Mouse (Mus musculus) limb, embryonic 11.5 days (tissue): ENCODE data around the gene Jazf1. TPM values are rescaled to one million over a fixed set of nuclear protein-coding genes. Genes with fewer than 3 reads are reported as not detected.

Source experiments
- ATAC-seq: fragments of 200-750 bp; cut with Nextera tagmentation; 2 replicates; pipeline ENCODE4 v1.8.0; 2017; ENCODE audit warnings: low read depth; ENCODE audit not compliant: insufficient number of reproducible peaks, low FRiP score, low TSS enrichment
- DNase-seq: peaks from one replicate; pipeline ENCODE4 v3.0.0-alpha.2; 2015; ENCODE audit warnings: low spot score
- H3K27ac ChIP-seq: fragments of 300-500 bp; sonication (generic); replicated peaks from 2 replicates; pipeline ENCODE4 v1.5.1; 2014; ENCODE audit warnings: low read depth, mild to moderate bottlenecking, low read length
- H3K27me3 ChIP-seq: fragments of 300-500 bp; sonication (generic); 2 replicates; pipeline ENCODE4 v1.6.1; 2014; ENCODE audit warnings: mild to moderate bottlenecking, low read length, mixed read lengths; ENCODE audit not compliant: control insufficient read depth, insufficient read depth
- H3K36me3 ChIP-seq: fragments of 300-500 bp; sonication (generic); 2 replicates; pipeline ENCODE4 v1.6.1; 2014; ENCODE audit warnings: mild to moderate bottlenecking, low read length, moderate library complexity, mixed read lengths; ENCODE audit not compliant: control insufficient read depth, insufficient read depth
- H3K4me1 ChIP-seq: fragments of 300-500 bp; sonication (generic); 2 replicates; pipeline ENCODE4 v1.6.1; 2014; ENCODE audit warnings: low read length, mixed read lengths; ENCODE audit not compliant: control insufficient read depth, insufficient read depth
- H3K4me2 ChIP-seq: fragments of 300-500 bp; sonication (generic); 2 replicates; pipeline ENCODE4 v1.6.1; 2014; ENCODE audit warnings: low read depth, mild to moderate bottlenecking, moderate library complexity; ENCODE audit not compliant: severe bottlenecking
- H3K4me3 ChIP-seq: fragments of 300-500 bp; sonication (generic); 2 replicates; pipeline ENCODE4 v1.5.1; 2014; ENCODE audit warnings: low read depth, low read length
- H3K9ac ChIP-seq: fragments of 300-500 bp; sonication (generic); 2 replicates; pipeline ENCODE4 v1.6.1; 2014; ENCODE audit warnings: mild to moderate bottlenecking, low read length
- H3K9me3 ChIP-seq: fragments of 300-500 bp; sonication (generic); 2 replicates; pipeline ENCODE4 v1.6.1; 2016; ENCODE audit warnings: low read length; ENCODE audit not compliant: control insufficient read depth
- WGBS: fragments of 180-500 bp; shearing (Covaris S2); extraction: QIAGEN DNeasy Blood & Tissue Kit; methylation state at CpG from one replicate; pipeline ENCODE4 v1.1.7; 2014; 5-methylcytosine and 5-hydroxymethylcytosine counted together
- polyA plus RNA-seq: library from polyadenylated mRNA; unstranded; fragments of >200 nt; fragmentation: Nextera tagmentation; extraction: Ambion mirVana; gene quantifications from 2 replicates; pipeline ENCODE4 v1.2.1, GENCODE M21; 2014

Jazf1 gene
- polyA plus RNA-seq, 1 experiment from 2014 or later = 6.5 TPM

DNA sequence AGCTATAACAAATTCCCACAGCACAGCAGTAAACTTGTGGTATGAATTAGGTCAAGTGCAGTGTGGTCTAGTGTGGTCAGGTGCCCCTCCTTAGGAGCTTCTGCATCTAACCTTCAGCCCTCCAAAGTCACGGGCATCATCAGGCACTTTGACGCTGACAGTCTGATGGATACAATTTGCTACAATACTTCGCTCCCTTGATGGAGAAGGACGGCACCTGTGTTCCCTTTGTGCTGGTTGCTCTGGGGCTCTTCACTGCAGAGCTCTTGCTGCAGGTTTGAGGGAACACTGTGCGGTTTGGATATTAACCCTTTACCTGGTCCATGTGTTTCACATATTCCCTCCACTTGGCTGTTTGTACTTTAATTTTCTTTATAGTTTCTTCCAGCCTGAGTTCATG is 126.3 kb downstream of the Jazf1 start:
- H3K4me1 ChIP-seq = peaks cover 22% of the 10 kb centered on the region
- H3K9me3 ChIP-seq = no peaks in the 10 kb centered on the region
- ATAC-seq (no peak), DNase-seq (no peak)
- no peak overlapping the region for H3K4me2 ChIP-seq
- H3K4me3 ChIP-seq = no peak overlapping the region
- no peaks in the 10 kb centered on the region for H3K36me3 ChIP-seq
- no peak overlapping the region; the same call in 1 of the 2 replicates for H3K27ac ChIP-seq
- 49% methylated on average over 5 of the region's 5 CpGs for WGBS
- H3K9ac ChIP-seq = no peak overlapping the region
- no peaks in the 10 kb centered on the region for H3K27me3 ChIP-seq

DNA sequence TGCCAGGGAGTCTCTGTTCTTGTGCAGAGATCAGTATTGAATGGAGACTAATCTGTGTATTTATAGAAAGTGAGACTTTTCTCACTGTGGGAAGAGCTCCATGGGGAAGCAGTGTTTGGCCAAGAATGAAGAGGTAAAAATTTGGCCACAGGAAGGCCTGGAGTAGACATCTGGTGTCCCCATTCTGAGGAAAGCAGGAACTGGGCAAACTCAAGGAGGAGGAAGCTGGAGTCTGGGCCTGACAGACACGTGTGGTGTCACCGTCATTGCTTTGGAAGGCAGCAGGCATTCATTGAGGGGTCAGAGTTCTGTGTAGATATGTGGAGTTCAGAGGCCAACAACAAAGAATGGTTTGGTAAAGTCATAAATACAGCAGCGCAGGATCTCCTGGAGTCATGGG is 130.5 kb downstream of the Jazf1 start:
- Histone ChIP-seq H3K27ac (no peak overlapping the region), H3K4me3 (no peak overlapping the region), H3K36me3 (no peaks in the 10 kb centered on the region), H3K4me2 (no peak overlapping the region), H3K9me3 (no peaks in the 10 kb centered on the region), H3K27me3 (no peaks in the 10 kb centered on the region), H3K9ac (no peak overlapping the region), H3K4me1 (peaks cover 19% of the 10 kb centered on the region)
- 62% methylated on average over 3 of the region's 3 CpGs for WGBS
- no peak for ATAC-seq
- no peak for DNase-seq

DNA sequence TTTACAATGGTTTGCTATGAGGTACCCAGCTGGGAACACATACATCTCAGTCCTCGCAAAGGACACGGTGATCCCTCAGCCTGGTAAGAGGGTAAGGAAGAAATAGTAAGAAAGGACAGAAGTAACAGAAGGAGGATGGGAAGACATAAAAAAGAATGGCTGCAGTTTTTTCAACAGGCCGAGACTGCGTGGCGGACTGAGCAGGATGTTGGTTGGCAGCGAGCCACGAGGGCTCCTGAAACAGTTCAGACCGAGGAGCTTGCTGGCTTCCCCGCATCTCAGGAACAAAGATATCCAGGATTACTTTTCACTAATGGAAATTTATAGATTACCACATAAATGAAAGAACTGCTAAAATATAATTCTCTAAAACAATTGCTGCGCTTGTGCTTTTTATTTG is 131.4 kb downstream of the Jazf1 start:
- H3K4me1 ChIP-seq = peaks cover 23% of the 10 kb centered on the region
- H3K9me3 ChIP-seq = no peaks in the 10 kb centered on the region
- no peak overlapping the region for H3K27ac ChIP-seq
- ATAC-seq = no peak
- 69% methylated on average over 10 of the region's 10 CpGs for WGBS
- H3K36me3 ChIP-seq = no peaks in the 10 kb centered on the region
- no peak overlapping the region for H3K4me3 ChIP-seq
- DNase-seq = no peak
- no peak overlapping the region for H3K4me2 ChIP-seq
- no peaks in the 10 kb centered on the region for H3K27me3 ChIP-seq
- no peak overlapping the region for H3K9ac ChIP-seq

DNA sequence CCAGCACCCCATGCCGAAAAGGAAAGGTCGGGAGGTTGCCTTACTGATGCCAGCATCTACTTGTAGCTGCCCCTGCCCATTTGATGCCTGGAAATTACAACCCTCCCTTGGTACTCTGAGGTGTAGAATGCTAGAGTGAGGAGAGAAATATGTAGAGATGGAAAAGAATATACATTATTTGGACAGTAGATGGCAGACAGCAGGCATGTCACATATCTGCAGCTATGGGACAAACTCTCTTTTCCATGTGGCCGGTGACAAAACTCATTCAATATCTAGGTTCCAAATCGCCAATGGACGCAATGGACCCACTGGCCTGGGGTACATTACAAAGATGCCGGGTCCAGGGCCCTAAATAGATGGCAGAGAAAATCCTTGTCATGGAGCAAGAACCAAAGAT is 134.4 kb downstream of the Jazf1 start:
- H3K4me1 ChIP-seq = peaks cover 9% of the 10 kb centered on the region
- 91% methylated on average over 6 of the region's 6 CpGs for WGBS
- H3K4me3 ChIP-seq = no peak overlapping the region
- ATAC-seq (no peak), DNase-seq (no peak)
- H3K36me3 ChIP-seq = no peaks in the 10 kb centered on the region
- H3K9me3 ChIP-seq = no peaks in the 10 kb centered on the region
- H3K4me2 ChIP-seq = no peak overlapping the region
- no peaks in the 10 kb centered on the region for H3K27me3 ChIP-seq
- no peak overlapping the region for H3K9ac ChIP-seq
- H3K27ac ChIP-seq = no peak overlapping the region

DNA sequence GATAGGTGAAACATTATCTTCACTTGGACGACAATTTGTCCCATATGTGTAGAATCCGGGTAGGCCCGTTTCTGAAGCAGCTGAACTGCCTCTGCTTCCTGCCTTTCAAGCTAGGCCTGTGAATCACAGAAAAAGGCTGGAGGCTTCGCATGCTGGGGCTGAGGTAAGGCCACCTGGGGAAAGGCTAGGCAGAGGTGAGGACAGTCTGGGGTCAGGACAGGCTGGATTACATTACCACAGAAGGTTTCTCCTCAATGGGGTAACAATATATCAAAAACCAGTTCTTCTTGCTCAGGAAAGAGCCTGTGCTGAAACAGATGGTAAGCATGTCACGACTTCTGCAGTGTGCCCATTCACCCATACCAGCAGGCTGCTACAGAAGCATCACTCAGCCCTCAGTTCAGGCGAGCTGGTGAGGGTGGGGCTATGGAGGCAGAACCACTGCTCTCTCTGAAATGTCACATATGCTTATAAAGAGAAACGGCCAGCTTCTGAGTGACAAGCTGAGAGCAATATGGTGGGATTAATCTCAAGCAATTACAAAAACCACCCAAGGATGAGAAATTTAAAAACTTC is 135.7 kb downstream of the Jazf1 start:
- 21% methylated on average over 7 of the region's 7 CpGs for WGBS
- no peak overlapping the region for H3K27ac ChIP-seq
- ATAC-seq = no peak

DNA sequence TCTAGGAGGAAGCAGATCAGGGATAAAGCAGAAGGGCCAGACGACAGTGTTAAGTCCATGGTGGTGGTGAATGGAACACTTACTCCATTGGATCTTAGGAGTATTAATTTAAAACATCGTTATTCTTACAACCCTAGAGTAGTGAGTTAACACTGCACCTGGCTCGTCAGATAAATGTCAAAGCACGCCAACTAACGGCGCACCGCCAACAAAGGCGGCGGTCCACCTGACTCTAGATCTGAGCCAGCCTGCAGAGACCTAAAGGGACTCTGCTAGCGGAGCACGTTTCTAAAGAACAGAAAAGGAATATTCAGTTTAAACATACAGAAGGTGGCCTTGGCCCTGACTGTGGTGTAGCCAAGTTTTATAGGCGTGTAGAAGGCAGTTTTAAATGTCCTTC is 139.1 kb downstream of the Jazf1 start:
- H3K4me1 ChIP-seq = peaks cover 15% of the 10 kb centered on the region
- H3K4me3 ChIP-seq = no peak overlapping the region
- no peaks in the 10 kb centered on the region for H3K27me3 ChIP-seq
- 71% methylated on average over 12 of the region's 12 CpGs for WGBS
- no peak for ATAC-seq
- no peak for DNase-seq
- no peaks in the 10 kb centered on the region for H3K36me3 ChIP-seq
- no peak overlapping the region for H3K4me2 ChIP-seq
- H3K9me3 ChIP-seq = no peaks in the 10 kb centered on the region
- H3K27ac ChIP-seq = no peak overlapping the region
- no peak overlapping the region for H3K9ac ChIP-seq

More for the DNA sequence above, 135.7 kb downstream of the Jazf1 start:
- H3K4me3 ChIP-seq = no peak overlapping the region
- H3K9me3 ChIP-seq = no peaks in the 10 kb centered on the region
- DNase-seq = no peak
- peaks cover 9% of the 10 kb centered on the region for H3K4me1 ChIP-seq
- no peak overlapping the region for H3K4me2 ChIP-seq
- no peaks in the 10 kb centered on the region for H3K36me3 ChIP-seq
- no peak overlapping the region for H3K9ac ChIP-seq
- no peaks in the 10 kb centered on the region for H3K27me3 ChIP-seq

DNA sequence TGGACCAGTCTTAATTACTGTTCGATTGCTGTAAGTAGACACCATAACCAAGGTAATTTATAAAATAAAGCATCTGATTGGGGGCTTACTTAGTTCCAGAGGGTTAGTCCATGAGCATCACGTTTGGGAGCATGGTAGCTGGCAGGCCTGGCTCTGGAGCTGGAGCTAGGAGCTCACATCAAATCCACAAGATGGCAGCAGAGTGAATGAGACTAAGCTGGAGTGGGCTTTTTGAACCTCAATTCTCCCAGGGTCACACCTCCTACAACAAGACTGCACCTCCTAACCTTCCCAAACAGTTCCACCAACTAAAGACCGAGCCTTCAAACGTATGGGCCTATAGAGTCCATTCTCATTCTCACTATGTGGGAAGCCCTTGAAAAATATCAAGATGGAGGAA is 141.5 kb downstream of the Jazf1 start:
- ATAC-seq (no peak), DNase-seq (no peak)
- Histone ChIP-seq H3K9me3 (no peaks in the 10 kb centered on the region), H3K4me3 (no peak overlapping the region), H3K4me2 (no peak overlapping the region), H3K4me1 (peaks cover 6% of the 10 kb centered on the region; the same call in 1 of the 2 replicates), H3K27me3 (no peaks in the 10 kb centered on the region), H3K36me3 (no peaks in the 10 kb centered on the region), H3K9ac (no peak overlapping the region), H3K27ac (no peak overlapping the region)
- WGBS = 76% methylated on average over 4 of the region's 4 CpGs

DNA sequence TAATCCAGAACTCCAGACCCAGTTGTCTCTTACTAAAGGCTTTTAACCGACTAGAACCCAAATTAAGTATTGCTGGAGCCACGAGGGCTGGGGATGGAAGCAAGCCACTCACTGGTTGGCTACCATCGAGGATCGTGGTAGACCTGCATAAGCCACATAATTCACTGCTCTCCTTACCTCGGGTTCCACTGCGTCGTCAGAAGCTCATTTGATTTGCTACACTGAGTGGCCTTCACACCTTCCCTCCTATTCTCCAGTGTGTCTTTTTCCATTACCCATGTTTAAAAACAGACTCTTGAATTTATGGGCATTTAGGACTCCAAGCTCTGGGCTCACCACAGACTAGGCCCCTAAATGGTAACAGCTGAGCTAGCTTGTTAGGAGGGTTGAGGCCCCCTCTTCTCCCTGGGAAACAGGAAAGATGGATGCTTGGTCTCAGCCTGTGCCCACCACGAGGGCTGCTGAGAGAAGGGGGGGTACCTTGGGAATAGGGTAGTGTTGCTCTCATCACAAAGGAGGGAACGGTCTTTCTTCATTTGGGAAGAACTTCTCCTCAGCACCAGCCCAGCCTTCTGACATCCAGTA is 142.9 kb downstream of the Jazf1 start:
- Histone ChIP-seq H3K27me3 (no peaks in the 10 kb centered on the region), H3K36me3 (no peaks in the 10 kb centered on the region), H3K4me2 (no peak overlapping the region), H3K9ac (no peak overlapping the region), H3K9me3 (no peaks in the 10 kb centered on the region), H3K27ac (peak overlapping the region; percentile 9), H3K4me3 (no peak overlapping the region), H3K4me1 (peaks cover 6% of the 10 kb centered on the region; the same call in 1 of the 2 replicates)
- ATAC-seq = peak; percentile 78
- DNase-seq = peak; percentile 61
- WGBS = 17% methylated on average over 9 of the region's 9 CpGs

DNA sequence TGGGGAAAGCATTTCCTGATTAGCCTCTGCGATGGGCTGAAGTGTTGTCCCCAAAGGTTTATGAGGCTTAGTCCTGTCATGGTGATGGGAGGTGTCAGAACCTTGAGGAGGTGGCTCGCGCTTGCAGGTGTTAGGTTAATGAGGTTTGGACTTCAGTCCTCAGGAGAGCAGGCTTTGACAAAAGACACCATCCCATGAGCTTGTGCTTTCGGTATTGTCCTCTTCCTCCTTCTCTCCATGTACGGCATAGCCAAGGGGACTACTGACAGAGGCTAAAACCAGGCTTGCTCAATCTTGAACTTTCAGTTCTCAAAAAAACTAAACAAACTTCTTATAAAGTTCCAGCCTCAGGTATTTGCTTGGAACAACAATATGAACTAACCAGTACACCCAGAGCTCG is 147.2 kb downstream of the Jazf1 start:
- H3K27me3 ChIP-seq = no peaks in the 10 kb centered on the region
- H3K9ac ChIP-seq = no peak overlapping the region
- ATAC-seq (no peak), DNase-seq (no peak)
- H3K27ac ChIP-seq = no peak overlapping the region
- no peaks in the 10 kb centered on the region for H3K9me3 ChIP-seq
- H3K4me2 ChIP-seq = no peak overlapping the region
- no peaks in the 10 kb centered on the region for H3K36me3 ChIP-seq
- H3K4me3 ChIP-seq = no peak overlapping the region
- peaks cover 4% of the 10 kb centered on the region; the same call in 1 of the 2 replicates for H3K4me1 ChIP-seq
- WGBS = 78% methylated on average over 6 of the region's 6 CpGs
